In the genomic region with DNA sequence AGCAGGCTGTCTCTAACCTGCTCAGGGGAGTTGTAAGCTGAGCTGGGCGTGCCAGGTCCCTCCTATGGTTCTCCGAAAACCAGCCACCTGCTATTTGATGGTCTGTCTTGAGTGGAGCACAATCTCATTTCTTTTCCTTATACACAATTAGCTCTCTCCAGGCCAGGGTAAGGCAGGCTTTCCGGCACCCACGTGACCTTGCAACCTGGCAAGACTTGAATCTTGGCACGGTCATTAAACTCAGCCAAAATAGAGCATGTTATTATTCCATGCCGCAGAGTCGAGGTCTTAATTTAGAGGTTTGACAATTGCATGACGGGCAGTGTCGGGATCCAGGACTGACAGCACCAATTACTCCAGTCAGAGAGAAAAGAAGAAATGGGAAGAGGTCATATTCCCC, we compare ENCODE assay signal across 29 mouse cellular contexts. TPM values are rescaled to one million over a fixed set of nuclear protein-coding genes. Genes with fewer than 3 reads are reported as not detected.
A peak's percentile ranks its signal among the peaks of the same experiment; 100 is the strongest.
DNase-seq lines count a peak whose midpoint lies in the region; ATAC-seq lines count a peak whose summit lies in the region.
"Had no signal": no experiment of that assay in that cellular context is flagged by ENCODE, and none has a peak within 500 bp of the region (broad histone marks: within the 10 kb centered on the region; RNA-seq: fewer than 3 reads in every experiment).

No protein-coding gene starts in this region.

- 77% methylated on average over 9 of the region's 9 CpGs for WGBS in kidney, embryonic 14.5 days
- whole genome bisulfite sequencing in neural tube, embryonic 15.5 days = 84% methylated on average over 9 of the region's 9 CpGs

- no peak for ATAC-seq in kidney, embryonic 14.5 days (ENCODE audit: low FRiP score, low TSS enrichment)
- no peak for ATAC-seq in neural tube, embryonic 15.5 days (ENCODE audit: low FRiP score)
- ATAC-seq: forebrain, embryonic 14.5 days; inflammation-experienced regulatory T-cells, adult 6 months had no signal

- H3K27me3 ChIP-seq in kidney, embryonic 14.5 days (ENCODE audit: control insufficient read depth, insufficient read depth, low read length) = no peaks in the 10 kb centered on the region
- no peaks in the 10 kb centered on the region for H3K27me3 ChIP-seq in neural tube, embryonic 15.5 days (replicated peaks)
- H3K27me3 ChIP-seq: embryonic facial prominence, embryonic 15.5 days had no signal

- H3K27ac ChIP-seq in kidney, embryonic 14.5 days (ENCODE audit: low read depth, low read length) = no peak overlapping the region
- no peak overlapping the region for H3K27ac ChIP-seq in neural tube, embryonic 15.5 days (replicated peaks)
- H3K27ac ChIP-seq: embryonic facial prominence, embryonic 15.5 days; gastrocnemius, adult 2 months; heart, embryonic 13.5 days; hindbrain, embryonic 14.5 days; left cerebral cortex, adult 2 months; limb, embryonic 10.5 days had no signal

- H3K36me3 ChIP-seq in kidney, embryonic 14.5 days (ENCODE audit: control insufficient read depth, insufficient read depth, low read length) = no peaks in the 10 kb centered on the region
- H3K36me3 ChIP-seq in neural tube, embryonic 15.5 days = no peaks in the 10 kb centered on the region
- H3K36me3 ChIP-seq: embryonic facial prominence, embryonic 15.5 days; heart, embryonic 13.5 days; limb, embryonic 10.5 days had no signal

- H3K9me3 ChIP-seq in kidney, embryonic 14.5 days (ENCODE audit: control insufficient read depth, low read length) = no peaks in the 10 kb centered on the region
- H3K9me3 ChIP-seq in neural tube, embryonic 15.5 days (replicated peaks) = no peaks in the 10 kb centered on the region
- H3K9me3 ChIP-seq: embryonic facial prominence, embryonic 15.5 days; heart, embryonic 13.5 days; limb, embryonic 10.5 days had no signal

- no peak overlapping the region for H3K4me2 ChIP-seq in kidney, embryonic 14.5 days (replicated peaks; ENCODE audit: low read depth, low read length)
- no peak overlapping the region for H3K4me2 ChIP-seq in neural tube, embryonic 15.5 days
- H3K4me2 ChIP-seq: embryonic facial prominence, embryonic 15.5 days; heart, embryonic 13.5 days; hindbrain, embryonic 14.5 days had no signal

- H3K4me3 ChIP-seq in kidney, embryonic 14.5 days (ENCODE audit: low read length) = no peak overlapping the region
- no peak overlapping the region for H3K4me3 ChIP-seq in neural tube, embryonic 15.5 days (replicated peaks)
- H3K4me3 ChIP-seq: embryonic facial prominence, embryonic 15.5 days; gastrocnemius, adult 2 months; heart, embryonic 13.5 days; left cerebral cortex, adult 2 months; limb, embryonic 10.5 days had no signal

- peak; percentile 30 for DNase-seq in cerebellum, adult 11-12 months
- DNase-seq in cerebellum, adult 8-10 months = no peak
- DNase-seq in heart, postnatal 4 days = peak; percentile 18
- DNase-seq in heart, adult 9 months (ENCODE audit: low spot score in 2 of 2) = no peak
- DNase-seq in kidney, postnatal 25 days = peak; percentile 27 to 63
- peak; percentile 48 to 69 for DNase-seq in cerebellum, postnatal 25 days
- DNase-seq: adrenal gland, postnatal 10 days; embryo, embryonic 11 days; gastrocnemius, adult 2 months; layer of hippocampus, adult 9-11 months; lung, postnatal 4 days; midbrain, embryonic 14.5 days; thymus, postnatal 25 days had no signal

- H3K4me1 ChIP-seq in kidney, embryonic 14.5 days (ENCODE audit: control insufficient read depth, insufficient read depth, low read length) = no peaks in the 10 kb centered on the region
- H3K4me1 ChIP-seq in neural tube, embryonic 15.5 days = no peaks in the 10 kb centered on the region
- H3K4me1 ChIP-seq: embryonic facial prominence, embryonic 15.5 days; heart, embryonic 13.5 days; limb, embryonic 10.5 days had no signal

- no peak overlapping the region for H3K9ac ChIP-seq in kidney, embryonic 14.5 days (ENCODE audit: low read depth, low read length)
- H3K9ac ChIP-seq in neural tube, embryonic 15.5 days (replicated peaks) = no peak overlapping the region
- H3K9ac ChIP-seq: embryonic facial prominence, embryonic 15.5 days; heart, embryonic 13.5 days; hindbrain, embryonic 14.5 days had no signal

RNA-seq across cellular contexts. Expression of gene Neu2, which starts 17.5 kb away (rescaled TPM):
- total RNA-seq in heart, postnatal 4 days (2021) = not detected
- polyA plus RNA-seq in kidney, embryonic 14.5 days (2014; fragmentation: Nextera tagmentation; extraction: Ambion mirVana) = 0.20 and 0.80 TPM in 2 replicates
- 0.51 and 4.7 TPM in 2 replicates for polyA plus RNA-seq in neural tube, embryonic 15.5 days (2015; fragmentation: Nextera tagmentation; extraction: Ambion mirVana)
- total RNA-seq: heart, postnatal 25 days; megakaryocyte-erythroid progenitor cell, adult 5-6 weeks had no signal
- polyA plus RNA-seq: heart, embryonic 13.5 days; inflammation-experienced regulatory T-cells, adult 6 months; limb, embryonic 10.5 days; neural tube, embryonic 11.5 days had no signal

RNA-seq across cellular contexts. Expression of gene Ngef, which starts 46.5 kb away (rescaled TPM):
- under 1 TPM; 0.29 to 0.41 TPM for total RNA-seq in heart, postnatal 4 days (2021)
- polyA plus RNA-seq in kidney, embryonic 14.5 days (2014; fragmentation: Nextera tagmentation; extraction: Ambion mirVana) = 0.96 and 1.5 TPM in 2 replicates
- 30.9 and 32.6 TPM in 2 replicates for polyA plus RNA-seq in neural tube, embryonic 15.5 days (2015; fragmentation: Nextera tagmentation; extraction: Ambion mirVana)
- total RNA-seq: megakaryocyte-erythroid progenitor cell, adult 5-6 weeks had no signal
- polyA plus RNA-seq: inflammation-experienced regulatory T-cells, adult 6 months had no signal

RNA-seq across cellular contexts. Expression of gene Snorc, which starts 57.1 kb away (rescaled TPM):
- total RNA-seq in heart, postnatal 4 days (2021) = not detected
- not detected in 2 replicates for polyA plus RNA-seq in kidney, embryonic 14.5 days (2014; fragmentation: Nextera tagmentation; extraction: Ambion mirVana)
- polyA plus RNA-seq in neural tube, embryonic 15.5 days (2015; fragmentation: Nextera tagmentation; extraction: Ambion mirVana) = 2.0 and 5.5 TPM in 2 replicates
- total RNA-seq: gastrocnemius, adult 2 months; gastrocnemius, postnatal 4 days; heart, postnatal 25 days; liver, adult 2 months; megakaryocyte-erythroid progenitor cell, adult 5-6 weeks had no signal
- polyA plus RNA-seq: forebrain, embryonic 14.5 days; heart, embryonic 13.5 days; inflammation-experienced regulatory T-cells, adult 6 months; limb, embryonic 10.5 days; liver, embryonic 16.5 days; midbrain, embryonic 14.5 days; neural tube, embryonic 11.5 days; spleen, adult 2 months had no signal

Comparison
In these comparisons a context has a peak if more than half of its experiments do, and no peak if none do; other contexts are left out.
1. DNase-seq: peak in cerebellum, adult 11-12 months (single experiment), heart, postnatal 4 days (single experiment), kidney, postnatal 25 days (2 of 2) and cerebellum, postnatal 25 days (2 of 2); none in cerebellum, adult 8-10 months (single experiment) and heart, adult 9 months (0 of 2).
2. RNA of gene Ngef, which starts 46.5 kb away (polyA plus RNA-seq): 30.9 to 32.6 TPM in neural tube, embryonic 15.5 days; 0.96 to 1.5 TPM in kidney, embryonic 14.5 days; every median in the first group is over 10 times any median in the second.